Mouse (Mus musculus) cerebellum, postnatal 14 days (tissue): ENCODE data around the gene Xpo4.

ENCODE experiments used
- DNase-seq, 2 experiments: peaks; one replicate each; pipeline ENCODE4 v3.0.0; 2021; ENCODE audit warnings: mixed read lengths in 2 of 2

The Xpo4 gene

GRCm38 (mm10) chr14:57535646-57536045 lies 129.6 kb downstream of the Xpo4 start:
- peak in 1 of 2 experiments; percentile 19 for DNase-seq

GRCm38 (mm10) chr14:57534961-57535360 lies 130.3 kb downstream of the Xpo4 start:
- peak; percentile 49 to 55 for DNase-seq

GRCm38 (mm10) chr14:57534346-57534745 lies 130.9 kb downstream of the Xpo4 start:
- no peak for DNase-seq

GRCm38 (mm10) chr14:57533841-57534240 lies 131.4 kb downstream of the Xpo4 start:
- DNase-seq: peak in 1 of 2 experiments; percentile 21

- DNase-seq: peak; percentile 78 to 84
These were observed 132.0 kb downstream of the Xpo4 start for GRCm38 (mm10) chr14:57533214-57533613.

GRCm38 (mm10) chr14:57532577-57532976 lies 132.7 kb downstream of the Xpo4 start:
- no peak for DNase-seq

GRCm38 (mm10) chr14:57529786-57530515 lies 135.3 kb downstream of the Xpo4 start:
- DNase-seq: no peak

GRCm38 (mm10) chr14:57529086-57529785 lies 136.0 kb downstream of the Xpo4 start:
- DNase-seq: peak in 1 of 2 experiments; percentile 33

GRCm38 (mm10) chr14:57527598-57527997 lies 137.6 kb downstream of the Xpo4 start:
- no peak for DNase-seq
